Mouse (Mus musculus): ENCODE results near the gene Bcan. TPM values are rescaled to one million over a fixed set of nuclear protein-coding genes. Genes with fewer than 3 reads are reported as not detected.

Gene Bcan
- polyA plus RNA-seq, 1 experiment: not detected

DNA sequence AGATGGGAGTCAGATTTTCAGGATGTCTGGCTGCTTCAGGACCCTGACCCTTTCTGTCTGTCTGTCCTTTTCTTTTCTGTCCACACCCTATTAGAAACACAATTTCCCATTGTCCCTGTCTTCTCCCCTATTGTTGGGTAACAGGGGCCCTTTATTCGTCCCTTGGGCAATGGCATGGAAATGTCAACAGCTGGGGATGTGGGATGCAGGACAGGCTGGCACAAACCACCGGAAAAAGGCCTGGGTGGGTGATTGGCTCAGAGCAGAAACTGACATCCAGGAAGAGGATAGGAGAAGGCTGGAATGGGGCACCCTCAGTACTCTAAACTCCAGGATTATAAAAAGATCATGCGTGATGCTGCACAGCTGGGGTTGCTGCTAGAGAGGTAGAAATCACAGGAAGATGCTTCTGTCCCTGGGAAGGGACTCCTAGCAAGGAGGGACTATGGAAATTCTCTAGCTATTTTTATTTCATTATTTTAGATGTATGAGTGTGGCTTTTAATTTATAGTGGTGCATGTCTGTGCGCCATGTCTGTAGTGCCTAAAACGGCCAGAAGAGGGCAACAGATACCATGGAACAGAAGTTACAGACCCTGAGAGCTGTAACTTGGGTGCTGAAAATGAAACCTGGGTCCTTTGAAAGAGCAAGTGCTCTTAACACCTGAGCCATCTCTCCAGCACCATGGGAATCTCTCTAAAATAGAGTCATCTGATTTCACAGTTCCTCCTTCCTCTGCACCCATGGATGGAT is 27.6 kb upstream of the Bcan start, which contains the start of gene Hapln2:
TSS of gene Hapln2 (minus strand) at position 150 of the 753 bp plus-strand sequence.
- H3K27ac ChIP-seq (ENCODE audit: insufficient read depth, low read length): no peak within 1 kb of the TSS
- no peaks in the 10 kb centered on the region for H3K36me3 ChIP-seq (ENCODE audit: control insufficient read depth, insufficient read depth, low read length)
- DNase-seq (ENCODE audit: low read depth in 1 of 2, low spot score in 2 of 2): no peak
- WGBS: 65% methylated on average over 5 of the region's 5 CpGs
- H3K27me3 ChIP-seq (ENCODE audit: control insufficient read depth, insufficient read depth, low read length): peaks cover 24% of the 10 kb centered on the region
- H3K4me3 ChIP-seq (ENCODE audit: extremely low read depth, insufficient read depth, insufficient read length): no peak within 1 kb of the TSS
- peaks cover 12% of the 10 kb centered on the region for H3K4me1 ChIP-seq (ENCODE audit: control insufficient read depth, insufficient read depth, insufficient read length)
- TF ChIP-seq POLR2A (IDR thresholded peaks at IDR 0.05; ENCODE audit: low read depth, low read length) (no peak), CTCF (IDR thresholded peaks at IDR 0.05; ENCODE audit: extremely low read depth, insufficient read depth, insufficient read length, insufficient replicate concordance) (no peak)

DNA sequence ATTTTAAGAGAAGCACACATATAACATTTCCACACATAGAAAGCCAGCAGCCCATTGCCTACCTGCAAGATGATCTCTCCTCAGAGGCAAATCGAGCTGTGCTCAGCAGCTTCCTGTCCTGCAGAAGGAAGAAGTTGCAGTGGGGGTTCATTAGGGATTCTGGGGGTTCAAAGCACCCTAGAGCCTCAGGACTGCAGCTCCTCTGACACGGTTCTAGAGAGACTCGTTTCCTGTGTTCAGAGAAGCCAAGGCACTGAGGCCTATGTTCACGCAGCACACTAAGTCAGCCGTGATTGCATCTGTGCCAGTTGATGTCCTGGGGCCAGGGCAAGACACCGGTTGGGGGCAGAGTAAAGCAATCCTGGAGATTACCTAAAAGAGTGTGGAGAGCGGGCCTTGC is 26.8 kb upstream of the Bcan start:
- no peak for DNase-seq (ENCODE audit: low read depth in 1 of 2, low spot score in 2 of 2)
- H3K27me3 ChIP-seq (ENCODE audit: control insufficient read depth, insufficient read depth, low read length): peaks cover 27% of the 10 kb centered on the region
- H3K4me3 ChIP-seq (ENCODE audit: extremely low read depth, insufficient read depth, insufficient read length): no peak overlapping the region
- 54% methylated on average over 7 of the region's 7 CpGs for WGBS
- H3K36me3 ChIP-seq (ENCODE audit: control insufficient read depth, insufficient read depth, low read length): no peaks in the 10 kb centered on the region
- H3K4me1 ChIP-seq (ENCODE audit: control insufficient read depth, insufficient read depth, insufficient read length): peaks cover 16% of the 10 kb centered on the region
- no peak for TF ChIP-seq POLR2A (IDR thresholded peaks at IDR 0.05; ENCODE audit: low read depth, low read length)
- TF ChIP-seq CTCF (IDR thresholded peaks at IDR 0.05; ENCODE audit: extremely low read depth, insufficient read depth, insufficient read length, insufficient replicate concordance): no peak
- no peak overlapping the region for H3K27ac ChIP-seq (ENCODE audit: insufficient read depth, low read length)

GRCm38 (mm10) chr3:88023192-88024074 is 23.4 kb upstream of the Bcan start:
- no peak for DNase-seq (ENCODE audit: low read depth in 1 of 2, low spot score in 2 of 2)
- Histone ChIP-seq H3K36me3 (ENCODE audit: control insufficient read depth, insufficient read depth, low read length) (no peaks in the 10 kb centered on the region), H3K27me3 (ENCODE audit: control insufficient read depth, insufficient read depth, low read length) (peaks cover 24% of the 10 kb centered on the region), H3K4me1 (ENCODE audit: control insufficient read depth, insufficient read depth, insufficient read length) (peaks cover 16% of the 10 kb centered on the region), H3K27ac (ENCODE audit: insufficient read depth, low read length) (no peak overlapping the region), H3K4me3 (ENCODE audit: extremely low read depth, insufficient read depth, insufficient read length) (peak overlapping the region; percentile 61)
- 3% methylated on average over 81 of the region's 81 CpGs for WGBS
- TF ChIP-seq CTCF (IDR thresholded peaks at IDR 0.05; ENCODE audit: extremely low read depth, insufficient read depth, insufficient read length, insufficient replicate concordance): no peak
- TF ChIP-seq POLR2A (IDR thresholded peaks at IDR 0.05; ENCODE audit: low read depth, low read length): no peak

DNA sequence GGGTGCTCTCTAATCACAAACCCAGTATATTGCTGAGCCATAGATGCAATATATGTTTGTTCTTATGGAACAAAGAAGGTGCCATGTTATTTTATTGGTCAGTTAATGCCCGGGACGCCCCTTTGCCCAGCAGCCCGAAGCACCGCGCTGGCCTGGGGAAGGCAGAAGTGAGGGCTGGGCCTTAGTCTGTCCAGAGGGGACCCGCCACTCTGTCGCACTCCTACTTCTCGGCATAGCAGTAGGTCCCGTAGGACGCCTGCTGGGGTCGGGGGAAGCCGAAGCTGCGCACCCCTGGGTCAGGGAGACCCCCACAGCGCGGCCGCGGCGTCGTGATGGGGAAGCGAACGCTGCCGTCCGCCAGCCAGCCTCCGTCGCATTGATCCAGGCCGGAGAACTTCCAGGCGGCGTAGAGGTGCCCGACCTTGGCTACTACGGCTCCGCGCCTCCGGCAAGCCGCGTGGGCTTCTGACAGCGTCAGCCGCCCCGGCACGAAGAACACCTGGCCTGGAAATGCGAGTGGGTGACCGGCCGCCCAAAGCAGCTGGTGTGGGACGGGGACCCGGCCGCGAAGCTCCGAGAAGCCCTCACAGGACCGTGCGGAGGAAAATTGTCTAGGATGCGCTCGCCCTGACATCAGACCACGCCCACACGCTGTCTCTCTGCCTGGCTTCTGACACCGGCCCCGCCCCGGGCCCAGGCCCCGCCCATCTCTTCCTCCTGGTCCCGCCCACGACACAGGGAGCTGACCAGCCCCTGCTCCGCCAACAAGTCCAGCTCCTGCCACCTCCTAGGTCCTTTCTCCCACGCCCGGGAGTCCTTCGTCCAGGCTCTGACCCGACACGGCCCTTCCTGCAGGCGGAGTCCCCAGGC is 22.5 kb upstream of the Bcan start:
- WGBS: 4% methylated on average over 66 of the region's 66 CpGs
- peak; percentile 35 to 79 for DNase-seq (ENCODE audit: low read depth in 1 of 2, low spot score in 2 of 2)
- Histone ChIP-seq H3K36me3 (ENCODE audit: control insufficient read depth, insufficient read depth, low read length) (no peaks in the 10 kb centered on the region), H3K27me3 (ENCODE audit: control insufficient read depth, insufficient read depth, low read length) (peaks cover 27% of the 10 kb centered on the region), H3K4me3 (ENCODE audit: extremely low read depth, insufficient read depth, insufficient read length) (peak overlapping the region; percentile 61), H3K4me1 (ENCODE audit: control insufficient read depth, insufficient read depth, insufficient read length) (peaks cover 16% of the 10 kb centered on the region), H3K27ac (ENCODE audit: insufficient read depth, low read length) (no peak overlapping the region)
- TF ChIP-seq POLR2A (IDR thresholded peaks at IDR 0.05; ENCODE audit: low read depth, low read length): no peak
- no peak for TF ChIP-seq CTCF (IDR thresholded peaks at IDR 0.05; ENCODE audit: extremely low read depth, insufficient read depth, insufficient read length, insufficient replicate concordance)

GRCm38 (mm10) chr3:88010634-88011265 is 10.7 kb upstream of the Bcan start:
- TF ChIP-seq POLR2A (IDR thresholded peaks at IDR 0.05; ENCODE audit: low read depth, low read length): no peak
- TF ChIP-seq CTCF (IDR thresholded peaks at IDR 0.05; ENCODE audit: extremely low read depth, insufficient read depth, insufficient read length, insufficient replicate concordance): peak; percentile 26; the same call in 1 of the 2 replicates
- no peaks in the 10 kb centered on the region for H3K36me3 ChIP-seq (ENCODE audit: control insufficient read depth, insufficient read depth, low read length)
- H3K27ac ChIP-seq (ENCODE audit: insufficient read depth, low read length): no peak overlapping the region
- WGBS: 10% methylated on average over 6 of the region's 6 CpGs
- H3K27me3 ChIP-seq (ENCODE audit: control insufficient read depth, insufficient read depth, low read length): no peaks in the 10 kb centered on the region
- no peak overlapping the region for H3K4me3 ChIP-seq (ENCODE audit: extremely low read depth, insufficient read depth, insufficient read length)
- peak in 1 of 2 experiments; percentile 34 for DNase-seq (ENCODE audit: low read depth in 1 of 2, low spot score in 2 of 2)
- no peaks in the 10 kb centered on the region for H3K4me1 ChIP-seq (ENCODE audit: control insufficient read depth, insufficient read depth, insufficient read length)

Data from spleen, adult 2 months (tissue).